Mouse (Mus musculus) limb, embryonic 11.5 days (tissue): ENCODE data around the gene Zfp37. TPM values are rescaled to one million over a fixed set of nuclear protein-coding genes. Genes with fewer than 3 reads are reported as not detected.
A peak's percentile ranks its signal among the peaks of the same experiment; 100 is the strongest.

Experiments
- ATAC-seq: fragments of 200-750 bp; cut with Nextera tagmentation; 2 replicates; pipeline ENCODE4 v1.8.0; 2017; ENCODE audit warnings: low read depth; ENCODE audit not compliant: insufficient number of reproducible peaks, low FRiP score, low TSS enrichment
- DNase-seq: peaks from one replicate; pipeline ENCODE4 v3.0.0-alpha.2; 2015; ENCODE audit warnings: low spot score
- H3K27ac ChIP-seq: fragments of 300-500 bp; sonication (generic); replicated peaks from 2 replicates; pipeline ENCODE4 v1.5.1; 2014; ENCODE audit warnings: low read depth, mild to moderate bottlenecking, low read length
- H3K27me3 ChIP-seq: fragments of 300-500 bp; sonication (generic); 2 replicates; pipeline ENCODE4 v1.6.1; 2014; ENCODE audit warnings: mild to moderate bottlenecking, low read length, mixed read lengths; ENCODE audit not compliant: control insufficient read depth, insufficient read depth
- H3K36me3 ChIP-seq: fragments of 300-500 bp; sonication (generic); 2 replicates; pipeline ENCODE4 v1.6.1; 2014; ENCODE audit warnings: mild to moderate bottlenecking, low read length, moderate library complexity, mixed read lengths; ENCODE audit not compliant: control insufficient read depth, insufficient read depth
- H3K4me1 ChIP-seq: fragments of 300-500 bp; sonication (generic); 2 replicates; pipeline ENCODE4 v1.6.1; 2014; ENCODE audit warnings: low read length, mixed read lengths; ENCODE audit not compliant: control insufficient read depth, insufficient read depth
- H3K4me2 ChIP-seq: fragments of 300-500 bp; sonication (generic); 2 replicates; pipeline ENCODE4 v1.6.1; 2014; ENCODE audit warnings: low read depth, mild to moderate bottlenecking, moderate library complexity; ENCODE audit not compliant: severe bottlenecking
- H3K4me3 ChIP-seq: fragments of 300-500 bp; sonication (generic); 2 replicates; pipeline ENCODE4 v1.5.1; 2014; ENCODE audit warnings: low read depth, low read length
- H3K9ac ChIP-seq: fragments of 300-500 bp; sonication (generic); 2 replicates; pipeline ENCODE4 v1.6.1; 2014; ENCODE audit warnings: mild to moderate bottlenecking, low read length
- H3K9me3 ChIP-seq: fragments of 300-500 bp; sonication (generic); 2 replicates; pipeline ENCODE4 v1.6.1; 2016; ENCODE audit warnings: low read length; ENCODE audit not compliant: control insufficient read depth
- WGBS: fragments of 180-500 bp; shearing (Covaris S2); extraction: QIAGEN DNeasy Blood & Tissue Kit; methylation state at CpG from one replicate; pipeline ENCODE4 v1.1.7; 2014; 5-methylcytosine and 5-hydroxymethylcytosine counted together
- polyA plus RNA-seq: library from polyadenylated mRNA; unstranded; fragments of >200 nt; fragmentation: Nextera tagmentation; extraction: Ambion mirVana; gene quantifications from 2 replicates; pipeline ENCODE4 v1.2.1, GENCODE M21; 2014

Zfp37 gene
- polyA plus RNA-seq, 1 experiment from 2014 or later, result 24.1 TPM

DNA sequence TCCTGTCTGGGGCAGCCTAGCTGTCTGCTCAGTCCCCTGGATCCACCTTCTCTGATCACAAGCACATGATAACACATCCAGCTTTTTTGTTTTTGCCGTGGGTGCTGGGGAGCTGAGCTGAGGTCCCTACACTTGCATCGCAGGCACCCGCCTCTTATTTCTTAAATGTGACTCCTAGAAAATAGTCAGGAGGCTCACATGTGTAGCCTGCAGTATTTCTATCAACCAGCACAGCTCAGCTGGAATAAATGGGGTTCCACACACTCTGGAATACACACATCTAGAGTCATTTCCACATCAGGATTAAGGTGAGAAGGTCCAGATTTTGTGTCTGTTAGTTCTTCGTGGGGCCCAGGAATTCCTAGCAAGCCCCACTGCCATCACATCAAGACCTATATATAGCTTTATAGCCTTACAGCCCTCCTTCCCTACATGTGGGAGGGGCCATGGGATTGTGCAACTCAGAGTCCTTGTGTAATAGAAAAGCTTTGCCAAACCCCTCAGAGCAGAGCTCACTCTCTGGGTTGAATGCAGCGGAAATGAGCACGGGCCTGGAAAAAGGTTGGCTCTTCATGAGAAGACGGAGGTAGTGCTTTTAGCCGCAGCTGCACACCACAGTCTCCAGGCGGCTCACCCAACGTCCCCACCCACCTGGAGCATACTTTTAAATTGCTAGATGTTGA lies 34.4 kb upstream of the Zfp37 start:
- WGBS, result 78% methylated on average over 10 of the region's 10 CpGs
- Histone ChIP-seq H3K9me3 (no peaks in the 10 kb centered on the region), H3K4me2 (no peak overlapping the region), H3K4me1 (no peaks in the 10 kb centered on the region), H3K4me3 (no peak overlapping the region), H3K27ac (no peak overlapping the region), H3K9ac (no peak overlapping the region), H3K36me3 (no peaks in the 10 kb centered on the region), H3K27me3 (no peaks in the 10 kb centered on the region)
- no peak for DNase-seq
- ATAC-seq, result no peak

DNA sequence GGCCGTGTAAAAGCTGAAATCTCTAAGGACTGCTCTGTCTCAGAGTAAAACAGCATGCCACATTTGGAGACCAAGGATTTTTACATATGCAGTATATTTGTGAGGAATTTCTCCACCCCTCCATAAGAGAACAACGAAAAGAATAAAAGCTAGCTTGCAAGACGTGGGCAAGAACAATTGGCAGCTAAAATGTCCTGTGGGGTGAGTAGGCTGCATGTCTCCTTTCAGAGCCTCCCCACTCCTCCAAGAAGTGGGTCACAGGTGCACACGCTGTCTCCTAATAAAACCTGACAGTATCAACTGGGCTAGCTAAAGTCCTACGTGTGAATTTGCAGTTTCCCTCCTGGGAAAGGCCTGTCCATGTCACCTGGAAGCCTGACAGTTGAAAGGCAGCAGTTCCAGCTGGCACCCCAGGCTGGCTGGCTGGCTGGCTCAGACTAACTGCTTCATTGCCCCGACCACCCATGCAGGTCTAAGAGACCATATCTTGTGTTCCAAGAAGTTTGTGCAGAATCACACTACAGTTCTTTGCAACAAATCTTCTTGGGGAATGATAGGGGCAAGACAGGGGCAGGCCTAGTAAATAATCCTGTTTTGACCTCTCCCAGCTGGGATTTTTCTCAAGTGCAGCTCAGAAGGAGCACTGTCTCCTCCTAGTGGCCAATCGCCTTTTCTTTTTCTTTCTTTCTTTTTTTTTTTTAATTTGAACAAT lies 32.4 kb upstream of the Zfp37 start:
- Histone ChIP-seq H3K9me3 (no peaks in the 10 kb centered on the region), H3K9ac (no peak overlapping the region), H3K27me3 (no peaks in the 10 kb centered on the region), H3K36me3 (no peaks in the 10 kb centered on the region), H3K4me1 (no peaks in the 10 kb centered on the region), H3K4me3 (no peak overlapping the region), H3K4me2 (no peak overlapping the region), H3K27ac (no peak overlapping the region)
- no peak for ATAC-seq
- WGBS, result 50% methylated on average over 7 of the region's 7 CpGs
- no peak for DNase-seq

DNA sequence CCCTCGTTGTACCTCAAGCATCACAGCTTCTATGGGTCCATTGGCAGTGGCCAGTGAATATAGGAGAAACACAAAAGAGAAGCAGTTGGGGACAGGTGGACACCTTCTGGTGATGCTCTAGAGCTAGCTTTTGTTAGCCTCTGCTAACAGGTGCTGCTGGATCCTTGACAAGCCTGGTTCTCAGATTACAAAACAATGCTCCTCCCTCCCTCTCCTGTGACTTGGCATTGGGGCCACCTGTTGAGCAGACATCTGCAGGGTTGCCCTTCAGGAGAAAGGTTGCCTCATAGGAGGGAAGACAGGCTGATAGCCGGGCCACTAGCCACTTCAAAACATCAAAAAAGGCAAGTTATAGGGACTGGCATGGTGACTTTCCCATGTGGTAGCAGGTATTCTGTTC lies 31.4 kb upstream of the Zfp37 start, which contains the start of gene Slc31a2:
Gene Slc31a2 (plus strand): TSS at position 287 of the 400 bp plus-strand sequence.
- Histone ChIP-seq H3K4me1 (no peaks in the 10 kb centered on the region), H3K4me2 (no peak within 1 kb of the TSS), H3K27ac (no peak within 1 kb of the TSS), H3K4me3 (no peak within 1 kb of the TSS), H3K9me3 (no peaks in the 10 kb centered on the region), H3K9ac (no peak within 1 kb of the TSS), H3K27me3 (no peaks in the 10 kb centered on the region), H3K36me3 (no peaks in the 10 kb centered on the region)
- DNase-seq, result no peak
- ATAC-seq, result no peak
- WGBS, result 49% methylated on average over 2 of the region's 2 CpGs

- WGBS, result 28% methylated on average over 8 of the region's 8 CpGs
Measured at GRCm38 (mm10) chr4:62256931-62257330, 26.1 kb upstream of the Zfp37 start.

DNA sequence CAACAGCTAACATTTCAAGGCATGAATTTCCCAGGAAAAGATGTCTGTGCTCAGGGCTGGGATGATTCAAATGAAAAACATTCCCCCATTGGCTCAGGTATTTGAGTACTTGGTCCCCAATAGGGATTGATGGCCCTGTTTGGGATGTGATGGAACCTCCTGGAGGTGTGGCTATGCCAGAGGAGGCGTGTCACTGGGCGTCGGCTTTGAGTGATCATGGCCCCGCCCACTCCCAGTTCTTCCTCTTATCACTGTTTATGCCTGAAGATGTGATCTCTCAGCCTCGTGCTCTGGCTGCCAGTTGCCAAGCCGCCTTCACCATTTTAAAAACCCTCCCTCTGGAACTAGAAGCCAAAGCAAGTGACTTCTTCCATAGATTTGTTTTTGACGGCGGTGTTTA lies 23.7 kb upstream of the Zfp37 start:
- DNase-seq, result no peak
- WGBS, result 60% methylated on average over 8 of the region's 8 CpGs
- no peaks in the 10 kb centered on the region for H3K27me3 ChIP-seq

More at GRCm38 (mm10) chr4:62256931-62257330, 26.1 kb upstream of the Zfp37 start:
- no peak overlapping the region for H3K4me2 ChIP-seq
- no peaks in the 10 kb centered on the region for H3K9me3 ChIP-seq
- DNase-seq, result peak; percentile 87
- H3K27ac ChIP-seq, result no peak overlapping the region
- no peaks in the 10 kb centered on the region for H3K27me3 ChIP-seq
- ATAC-seq, result no peak
- H3K9ac ChIP-seq, result no peak overlapping the region
- no peaks in the 10 kb centered on the region for H3K36me3 ChIP-seq
- H3K4me1 ChIP-seq, result no peaks in the 10 kb centered on the region
- H3K4me3 ChIP-seq, result no peak overlapping the region

DNA sequence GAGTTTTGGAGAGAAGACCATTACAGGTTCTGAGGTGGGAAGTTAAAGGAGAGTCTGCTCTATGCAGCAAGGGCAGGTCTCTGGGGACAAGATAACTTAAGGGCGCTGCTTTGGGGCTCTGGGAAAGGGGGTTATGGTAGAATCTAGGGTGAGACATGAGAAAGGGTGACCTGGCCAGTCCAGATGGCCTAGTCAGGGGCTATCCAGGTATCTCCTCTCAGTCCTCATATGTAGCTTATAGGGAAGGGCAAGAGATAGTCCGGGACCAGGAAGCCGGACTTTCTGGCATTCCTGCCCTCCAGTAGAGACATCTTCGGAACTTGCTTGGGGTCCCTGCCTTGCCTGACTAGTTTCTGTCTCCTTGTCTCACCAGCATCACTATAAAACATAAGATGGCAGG lies 20.9 kb upstream of the Zfp37 start:
- DNase-seq (peak; percentile 9), ATAC-seq (no peak)
- Histone ChIP-seq H3K4me1 (no peaks in the 10 kb centered on the region), H3K27ac (no peak overlapping the region), H3K4me3 (no peak overlapping the region), H3K36me3 (no peaks in the 10 kb centered on the region), H3K27me3 (no peaks in the 10 kb centered on the region), H3K9ac (no peak overlapping the region), H3K9me3 (no peaks in the 10 kb centered on the region), H3K4me2 (no peak overlapping the region)
- WGBS, result 90% methylated on average over 4 of the region's 4 CpGs

More for the DNA sequence above, 23.7 kb upstream of the Zfp37 start:
- no peak overlapping the region for H3K4me2 ChIP-seq
- no peak overlapping the region for H3K9ac ChIP-seq
- no peaks in the 10 kb centered on the region for H3K4me1 ChIP-seq
- no peaks in the 10 kb centered on the region for H3K9me3 ChIP-seq
- no peak overlapping the region for H3K27ac ChIP-seq
- no peaks in the 10 kb centered on the region for H3K36me3 ChIP-seq
- ATAC-seq, result no peak
- H3K4me3 ChIP-seq, result no peak overlapping the region

DNA sequence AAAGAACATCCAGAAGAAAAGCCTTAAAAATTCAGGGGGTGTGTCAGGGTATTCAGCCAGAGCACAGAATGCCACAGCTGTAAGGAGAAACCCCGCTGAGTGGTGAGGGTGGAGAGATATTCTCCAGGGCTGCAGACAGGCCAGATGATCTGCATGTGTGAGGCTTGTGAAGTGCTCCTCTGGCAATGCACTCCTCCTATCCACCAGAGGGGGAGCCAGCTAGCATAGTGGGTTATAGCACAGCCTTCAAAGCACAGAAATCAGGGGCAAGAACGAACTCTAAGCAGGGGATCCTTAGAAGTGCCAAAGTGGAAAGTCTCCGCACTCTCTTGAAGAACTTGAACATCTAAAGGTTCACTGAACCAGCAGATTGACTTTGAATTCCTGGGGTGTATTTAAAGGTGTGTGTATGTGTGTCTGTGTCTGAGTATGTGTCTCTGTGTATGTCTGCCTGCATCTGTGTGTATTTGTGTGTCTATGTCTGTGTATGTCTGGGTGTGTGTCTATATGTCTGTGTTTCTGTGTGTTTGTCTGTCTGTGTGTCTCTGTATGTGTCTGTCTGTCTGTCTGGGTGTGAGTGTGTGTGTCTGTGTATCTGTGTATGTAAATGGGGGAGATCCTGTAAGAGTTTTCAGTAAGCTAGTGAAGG lies 20.2 kb upstream of the Zfp37 start:
- no peaks in the 10 kb centered on the region for H3K4me1 ChIP-seq
- H3K27ac ChIP-seq, result no peak overlapping the region
- no peaks in the 10 kb centered on the region for H3K9me3 ChIP-seq
- DNase-seq, result peak; percentile 25
- no peak for ATAC-seq
- H3K4me2 ChIP-seq, result no peak overlapping the region
- no peak overlapping the region for H3K9ac ChIP-seq
- no peaks in the 10 kb centered on the region for H3K36me3 ChIP-seq
- WGBS, result 44% methylated on average over 3 of the region's 3 CpGs
- H3K27me3 ChIP-seq, result no peaks in the 10 kb centered on the region
- H3K4me3 ChIP-seq, result no peak overlapping the region

GRCm38 (mm10) chr4:62248328-62248727 lies 17.5 kb upstream of the Zfp37 start:
- no peaks in the 10 kb centered on the region for H3K36me3 ChIP-seq
- H3K27ac ChIP-seq, result no peak overlapping the region
- no peak overlapping the region for H3K4me3 ChIP-seq
- DNase-seq, result no peak
- H3K9ac ChIP-seq, result no peak overlapping the region
- no peaks in the 10 kb centered on the region for H3K4me1 ChIP-seq
- H3K9me3 ChIP-seq, result no peaks in the 10 kb centered on the region
- no peaks in the 10 kb centered on the region for H3K27me3 ChIP-seq
- no peak for ATAC-seq
- H3K4me2 ChIP-seq, result no peak overlapping the region
- 46% methylated on average over 4 of the region's 4 CpGs for WGBS
